Mouse (Mus musculus): ENCODE results near the gene Prpf8.
A peak's percentile ranks its signal among the peaks of the same experiment; 100 is the strongest.

The Prpf8 gene

DNA sequence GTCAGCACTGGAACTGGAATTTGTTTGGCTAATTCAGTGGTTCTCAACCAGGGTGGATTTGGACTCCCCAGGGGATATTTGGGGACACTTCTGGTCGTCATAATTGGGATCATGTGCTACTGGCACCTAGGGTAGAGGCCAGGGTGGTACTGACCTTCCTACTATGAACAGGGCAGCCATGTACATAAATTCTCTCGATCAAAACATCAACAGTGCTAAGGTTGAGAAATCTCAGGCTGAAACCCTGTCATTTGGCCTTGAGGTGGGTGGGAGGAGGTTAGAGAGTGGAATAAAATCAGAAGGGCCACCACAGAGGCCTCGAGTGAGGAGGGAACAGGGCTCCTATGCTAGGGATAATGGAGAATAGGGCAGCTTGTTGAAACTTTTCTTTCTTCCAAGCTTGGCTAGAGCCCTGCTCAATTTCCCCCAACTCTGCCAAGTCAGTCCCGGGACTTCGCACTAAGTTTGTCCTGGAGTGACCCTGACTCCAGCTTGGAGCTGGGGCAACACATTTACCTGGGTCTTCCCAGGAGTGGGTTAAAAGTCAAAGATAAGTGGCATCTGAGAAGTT lies 27.4 kb upstream of the Prpf8 start:
- no peak for DNase-seq (ENCODE audit: low read depth, low spot score)

GRCm38 (mm10) chr11:75459751-75460102 lies 26.9 kb upstream of the Prpf8 start:
- DNase-seq (ENCODE audit: low read depth, low spot score): no peak

GRCm38 (mm10) chr11:75460103-75460843 lies 26.3 kb upstream of the Prpf8 start:
- peak; percentile 94 for DNase-seq (ENCODE audit: low read depth, low spot score)

DNA sequence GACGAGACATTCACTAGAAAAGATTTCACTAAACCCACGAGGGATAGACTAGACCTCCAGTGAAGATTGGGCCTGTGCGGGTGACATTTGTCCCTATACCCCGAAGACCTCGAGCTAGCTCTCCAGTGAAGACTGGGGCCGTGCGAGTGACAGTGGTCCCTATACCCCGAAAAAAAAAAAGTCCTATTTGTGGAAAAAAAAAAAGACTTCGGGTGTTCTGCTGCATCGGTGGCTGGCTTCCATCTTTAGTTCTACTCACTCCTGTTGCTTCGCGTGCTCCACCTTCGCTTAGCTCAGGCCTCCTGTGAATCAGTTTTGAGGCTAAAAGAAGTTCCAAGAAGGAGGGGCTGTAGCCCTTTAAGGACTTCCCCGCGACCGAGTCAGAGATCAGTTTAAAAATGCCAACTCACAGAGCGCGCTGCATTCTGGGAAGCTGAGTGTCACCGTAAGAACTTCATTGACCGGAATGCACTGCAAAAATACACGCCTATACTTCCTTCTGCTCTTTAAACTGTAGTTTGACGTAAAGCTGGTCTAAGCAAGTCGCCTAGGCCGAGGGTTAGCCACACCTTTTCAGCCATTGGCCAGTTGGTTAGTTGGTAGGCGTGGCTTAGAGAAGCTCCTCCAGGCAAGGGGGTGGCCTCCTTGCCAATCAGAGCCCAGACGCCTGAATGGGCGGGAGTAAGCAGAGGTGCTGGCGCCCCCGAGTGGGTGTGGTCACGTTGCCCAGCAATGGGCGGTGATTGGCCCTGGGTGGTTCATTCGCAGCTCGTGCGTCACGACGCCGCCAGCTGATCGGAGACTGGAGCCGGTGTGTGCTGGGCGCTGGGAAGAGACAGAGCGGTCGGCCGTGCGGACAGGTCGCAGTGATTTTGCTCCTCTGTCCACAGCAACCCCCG lies 25.5 kb upstream of the Prpf8 start, which contains the start of gene Tlcd2:
TSS of gene Tlcd2 (plus strand) at position 872 of the 899 bp plus-strand sequence.
- peak; percentile 100 for DNase-seq (ENCODE audit: low read depth, low spot score)

- DNase-seq (ENCODE audit: low read depth, low spot score): no peak
Measured at GRCm38 (mm10) chr11:75461743-75462252, 24.8 kb upstream of the Prpf8 start.

- DNase-seq (ENCODE audit: low read depth, low spot score): peak; percentile 86
Measured at GRCm38 (mm10) chr11:75462253-75462783, 24.3 kb upstream of the Prpf8 start.

DNA sequence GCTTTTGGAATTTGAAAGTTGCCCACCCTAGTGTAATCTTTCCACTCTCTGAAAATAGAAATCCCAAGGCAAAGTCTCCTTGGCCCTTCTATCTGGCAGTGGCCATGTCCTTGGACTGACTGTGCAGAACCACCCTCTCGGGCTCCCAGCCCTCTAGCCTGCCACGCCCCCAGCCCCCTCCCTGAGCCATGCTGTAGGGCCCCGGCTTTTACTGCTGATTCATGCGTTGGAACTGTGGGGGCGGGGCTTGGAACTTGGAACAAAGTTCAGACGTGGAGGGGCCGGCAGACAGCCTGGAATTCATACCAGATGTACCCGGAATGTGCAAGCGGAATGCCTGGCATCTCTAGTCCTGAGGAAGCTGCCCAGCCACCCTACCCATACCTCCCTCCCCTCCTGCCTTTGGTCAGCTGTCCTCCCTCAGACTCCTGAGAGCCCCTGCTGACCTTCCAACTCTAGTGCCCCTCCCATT lies 23.7 kb upstream of the Prpf8 start:
- peak; percentile 96 for DNase-seq (ENCODE audit: low read depth, low spot score)

GRCm38 (mm10) chr11:75463624-75464023 lies 23.0 kb upstream of the Prpf8 start:
- DNase-seq (ENCODE audit: low read depth, low spot score): no peak

GRCm38 (mm10) chr11:75464417-75464816 lies 22.2 kb upstream of the Prpf8 start:
- DNase-seq (ENCODE audit: low read depth, low spot score): no peak

DNA sequence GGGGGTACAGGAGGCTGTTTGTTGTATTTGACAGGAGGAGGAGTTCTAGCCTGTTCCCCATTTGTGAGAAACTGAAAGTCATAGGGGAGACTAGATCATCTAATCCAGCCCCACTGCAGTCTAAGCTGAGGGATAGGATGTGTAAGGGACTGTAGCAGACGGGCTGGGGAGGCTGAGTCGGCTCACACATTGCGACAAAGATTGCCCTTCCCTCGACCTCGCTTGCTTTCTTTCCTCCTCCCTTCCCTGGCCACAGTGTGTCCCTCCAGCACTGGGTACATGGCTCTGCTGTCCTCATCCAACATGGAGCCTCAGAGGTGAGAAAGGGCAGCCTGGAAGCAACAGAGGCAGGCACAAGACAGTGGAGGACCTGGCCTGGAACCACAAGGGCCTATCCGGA lies 21.6 kb upstream of the Prpf8 start:
- no peak for DNase-seq (ENCODE audit: low read depth, low spot score)

- DNase-seq (ENCODE audit: low read depth, low spot score): peak; percentile 54
Measured at GRCm38 (mm10) chr11:75466731-75467505, 19.7 kb upstream of the Prpf8 start.

DNA sequence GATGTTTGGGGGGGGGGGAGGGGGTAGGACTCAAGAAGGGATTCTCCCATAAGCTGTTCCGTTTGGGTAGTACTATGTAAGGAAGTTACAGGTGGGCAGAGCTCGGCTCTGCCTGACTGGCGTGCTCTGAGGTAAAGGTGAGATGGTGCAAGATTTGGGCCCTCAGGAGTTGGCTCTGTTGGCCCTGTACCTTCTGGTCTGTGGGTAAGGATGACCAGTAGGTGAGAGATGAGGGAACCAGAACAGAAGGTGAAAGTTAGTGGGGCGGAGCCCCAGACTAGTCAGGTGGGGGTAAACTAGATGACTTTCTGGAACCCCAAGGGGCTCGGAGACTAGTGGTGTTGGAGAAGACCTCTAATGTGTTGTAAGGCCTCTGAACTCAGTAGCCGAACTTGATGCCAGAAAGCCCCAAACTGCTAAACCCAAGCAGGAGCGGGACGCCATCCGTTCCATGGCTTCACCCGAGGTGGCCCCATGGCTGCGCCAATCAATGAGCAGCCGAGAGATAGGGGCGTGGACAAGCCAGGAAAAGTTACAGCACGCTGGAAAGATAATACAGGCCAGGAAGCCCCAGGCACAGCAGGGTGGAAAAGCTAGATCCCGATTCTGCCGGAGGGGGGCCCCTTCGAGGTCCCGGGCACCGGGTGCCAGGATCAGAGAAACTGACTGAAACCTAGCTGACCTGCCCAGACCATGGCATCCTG lies 19.0 kb upstream of the Prpf8 start:
- DNase-seq (ENCODE audit: low read depth, low spot score): peak; percentile 83

GRCm38 (mm10) chr11:75468410-75468809 lies 18.2 kb upstream of the Prpf8 start:
- DNase-seq (ENCODE audit: low read depth, low spot score): no peak

GRCm38 (mm10) chr11:75469261-75469660 lies 17.4 kb upstream of the Prpf8 start:
- no peak for DNase-seq (ENCODE audit: low read depth, low spot score)

DNA sequence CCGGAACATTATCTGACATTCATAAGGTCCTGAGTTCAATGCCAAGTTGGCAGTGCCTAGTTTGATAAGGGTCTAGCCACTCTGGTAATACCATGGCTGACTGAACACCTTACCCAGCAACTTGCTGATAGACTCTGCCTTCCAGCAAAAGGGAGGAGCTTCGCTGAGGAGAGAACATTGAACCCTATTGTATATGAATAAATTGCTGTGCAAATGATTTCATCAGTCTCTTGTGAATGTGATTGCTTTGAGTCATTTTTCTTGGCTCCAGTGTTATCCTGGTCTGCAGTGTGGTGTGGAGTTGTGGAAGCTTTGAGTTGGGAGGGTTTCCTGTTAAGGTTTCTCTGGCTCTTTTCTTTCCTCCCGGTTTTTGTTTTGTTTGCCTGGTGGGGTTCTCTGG lies 15.9 kb upstream of the Prpf8 start:
- no peak for DNase-seq (ENCODE audit: low read depth, low spot score)

DNA sequence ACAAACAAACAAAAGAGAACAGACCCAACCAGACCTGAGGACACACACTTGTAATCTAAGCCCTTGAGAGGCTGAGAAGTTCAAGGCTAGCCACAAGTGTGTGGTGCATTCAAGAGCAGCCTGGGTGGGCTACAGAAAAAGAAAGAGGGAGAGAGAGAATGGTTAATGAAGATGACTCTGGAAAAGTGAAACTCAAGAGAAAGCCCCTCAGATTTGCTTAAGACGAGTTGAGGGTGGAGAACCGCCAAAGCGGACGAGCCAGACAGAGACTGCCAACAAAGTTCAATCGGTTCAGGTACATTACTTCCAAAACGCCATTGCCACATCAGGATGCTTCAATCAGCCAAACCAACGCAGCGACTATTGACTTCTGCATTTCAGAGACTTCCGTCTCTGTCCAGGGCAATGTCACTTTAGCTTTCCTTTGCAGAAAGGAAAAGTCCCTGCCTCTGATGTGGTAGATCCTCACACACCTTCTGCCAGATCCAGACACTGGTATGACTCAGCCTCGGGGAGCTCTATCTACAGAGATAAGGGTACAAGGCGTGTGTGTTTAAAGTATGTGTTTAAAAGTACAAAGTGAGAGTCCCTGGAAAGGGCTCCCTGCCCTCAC lies 14.0 kb upstream of the Prpf8 start:
- no peak for DNase-seq (ENCODE audit: low read depth, low spot score)

DNA sequence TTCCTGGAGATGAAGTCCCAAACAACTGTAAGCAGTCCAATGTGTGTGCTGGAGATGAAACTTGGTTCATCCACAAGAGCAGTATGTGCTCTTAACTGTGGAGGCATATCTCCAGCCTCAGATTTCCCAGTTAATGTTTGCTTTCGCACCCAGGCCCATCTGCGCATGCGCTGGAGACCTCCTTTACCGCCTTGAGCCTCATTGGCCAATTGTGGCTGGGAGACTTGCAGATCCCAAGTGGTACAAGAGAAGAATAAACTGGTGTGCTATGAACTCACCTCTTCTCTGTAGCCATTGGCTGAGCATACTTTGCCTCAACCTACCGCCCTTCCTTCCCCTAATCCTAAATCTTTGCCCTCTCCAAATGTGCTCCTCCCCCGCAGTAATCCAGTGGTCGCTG lies 13.2 kb upstream of the Prpf8 start:
- peak; percentile 57 for DNase-seq (ENCODE audit: low read depth, low spot score)

DNA sequence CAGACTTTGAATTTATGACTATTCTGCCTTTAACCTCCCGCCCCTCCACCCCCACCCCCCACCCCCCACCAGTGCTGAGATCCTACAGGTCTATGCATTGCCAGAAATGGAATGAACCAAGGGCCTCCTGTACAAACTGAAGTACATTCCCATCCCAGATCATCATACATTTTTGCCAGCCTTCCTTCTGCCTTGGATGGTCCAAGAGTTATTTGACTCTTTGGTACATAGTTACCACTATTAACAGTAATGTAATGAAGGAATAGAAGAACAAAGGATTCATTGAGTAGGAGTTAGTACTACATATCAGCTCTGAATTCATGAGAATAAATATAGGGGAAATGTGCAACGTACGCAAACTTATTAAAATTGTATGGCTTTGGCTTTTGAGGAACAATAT lies 424 bp upstream of the Prpf8 start:
- no peak for DNase-seq (ENCODE audit: low read depth, low spot score)

- DNase-seq (ENCODE audit: low read depth, low spot score): no peak
Measured at GRCm38 (mm10) chr11:75487496-75487895, 880 bp downstream of the Prpf8 start.
